Mouse (Mus musculus): ENCODE data around the gene Crlf1.

Gene Crlf1

GRCm38 (mm10) chr8:70469295-70469916 is 23.6 kb upstream of the Crlf1 start:
- DNase-seq: peak; percentile 96

DNA sequence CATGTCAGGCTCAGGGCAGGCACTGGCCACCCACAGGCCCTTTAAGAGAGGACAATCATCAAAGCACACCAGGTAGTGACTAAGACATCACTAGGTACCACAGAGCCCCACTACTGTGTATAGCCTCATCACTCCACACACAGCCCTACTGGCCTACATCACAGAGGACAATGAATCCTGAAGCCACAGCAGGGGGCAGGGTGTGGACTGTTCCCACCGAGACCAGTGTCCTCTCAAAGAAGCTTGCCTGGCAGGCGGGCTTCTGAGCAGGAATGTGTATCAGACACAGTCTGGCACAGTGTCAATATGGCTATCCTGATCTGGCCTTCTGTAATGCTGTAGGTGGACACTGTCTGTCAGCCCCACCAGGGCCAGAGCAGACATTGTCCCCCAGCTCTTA is 23.0 kb upstream of the Crlf1 start:
- DNase-seq: no peak

GRCm38 (mm10) chr8:70471856-70472255 is 21.1 kb upstream of the Crlf1 start:
- no peak for DNase-seq

- peak; percentile 99 for DNase-seq
These were observed 16.4 kb upstream of the Crlf1 start, which contains the start of gene Klhl26 for GRCm38 (mm10) chr8:70476333-70477268. TSS of gene Klhl26 (minus strand) at chr8:70476968.

- peak; percentile 93 for DNase-seq
These were observed 15.5 kb upstream of the Crlf1 start for GRCm38 (mm10) chr8:70477269-70477982.

DNA sequence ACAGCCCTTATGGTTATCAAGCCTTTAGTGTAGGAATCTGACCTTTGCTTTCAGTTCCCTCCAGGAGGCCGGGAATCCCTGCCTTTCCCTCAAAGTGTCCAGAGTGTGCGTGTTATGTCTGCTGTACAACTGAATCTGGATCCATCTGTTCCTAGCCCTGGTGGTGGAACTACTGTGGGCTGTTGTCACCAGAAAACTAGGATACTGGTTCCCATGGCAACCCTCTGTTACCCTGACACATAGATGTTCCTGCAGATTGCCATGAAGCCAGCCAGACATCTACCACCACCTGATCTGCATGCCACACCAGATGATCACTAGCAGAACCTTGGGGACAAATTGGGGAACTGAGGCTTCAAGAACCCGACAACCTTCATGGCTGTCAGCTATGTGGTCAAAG is 11.1 kb upstream of the Crlf1 start:
- no peak for DNase-seq

- DNase-seq: no peak
These were observed 10.0 kb upstream of the Crlf1 start for GRCm38 (mm10) chr8:70482943-70483342.

- no peak for DNase-seq
These were observed 6.7 kb upstream of the Crlf1 start for GRCm38 (mm10) chr8:70486191-70486681.

GRCm38 (mm10) chr8:70486941-70487520 is 5.9 kb upstream of the Crlf1 start, which contains the start of gene Tmem59l:
TSS of gene Tmem59l (minus strand) at chr8:70487358.
- DNase-seq: no peak

DNA sequence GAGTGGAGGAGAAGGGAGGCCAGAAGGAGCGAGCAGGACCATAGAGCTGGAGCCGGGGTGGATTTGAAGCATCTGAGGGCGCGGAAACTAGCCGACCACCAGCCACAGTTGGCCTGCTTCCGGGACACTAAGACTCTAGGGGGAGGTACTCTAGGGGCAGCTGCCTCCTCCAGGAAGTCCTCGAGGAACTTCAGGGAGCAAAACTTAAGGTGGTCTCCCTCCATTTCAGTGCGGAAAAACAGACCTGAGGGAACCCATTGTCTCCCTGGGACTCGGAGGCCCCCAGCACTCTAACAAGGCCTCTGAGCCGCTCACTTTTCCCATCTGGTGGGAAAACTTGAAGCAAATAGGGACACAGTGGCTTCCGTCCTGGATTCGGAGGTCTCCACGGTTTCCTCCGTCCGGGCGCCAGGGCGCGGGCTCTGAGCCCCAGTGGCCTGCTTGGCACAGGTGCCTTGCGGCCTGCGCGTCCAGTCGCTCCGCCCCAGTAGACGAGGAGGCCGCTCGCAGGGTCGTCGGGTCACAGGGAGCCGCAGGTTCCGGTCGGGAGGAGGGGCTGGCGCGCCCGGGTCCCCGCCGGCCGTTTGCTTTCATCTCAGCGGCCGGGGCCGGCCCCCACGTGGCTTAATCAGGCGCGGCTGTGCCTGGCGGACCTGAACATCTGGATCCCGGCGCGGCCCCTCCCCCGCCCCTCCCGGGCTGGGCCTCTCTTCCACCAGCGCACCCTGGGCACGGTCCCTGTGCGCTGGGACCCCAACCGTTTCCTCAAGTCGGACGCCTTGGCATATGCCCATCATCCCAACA is 4.8 kb upstream of the Crlf1 start:
- DNase-seq: no peak

GRCm38 (mm10) chr8:70488931-70489470 is 4.0 kb upstream of the Crlf1 start:
- DNase-seq: no peak

DNA sequence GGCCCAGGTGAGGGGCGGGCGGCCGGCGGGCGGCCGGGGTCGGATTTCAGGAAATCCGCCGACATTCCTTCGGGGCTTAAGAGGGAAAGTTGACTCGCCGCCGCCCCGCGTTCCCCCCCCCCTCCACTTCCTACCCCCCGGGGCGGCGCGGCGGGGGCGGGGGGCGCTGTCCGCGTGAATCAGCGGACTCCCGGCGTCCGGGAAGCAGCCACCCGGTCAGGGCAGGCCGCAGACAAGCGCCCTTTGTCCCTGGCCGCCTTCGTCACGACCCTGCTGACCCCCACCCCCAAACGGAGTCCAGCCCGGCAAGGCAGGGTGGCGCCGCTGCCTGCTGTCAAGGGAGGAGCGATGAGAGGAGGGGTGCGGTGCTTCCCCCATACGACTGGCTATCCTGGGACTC is 3.4 kb upstream of the Crlf1 start:
- DNase-seq: peak; percentile 94

DNA sequence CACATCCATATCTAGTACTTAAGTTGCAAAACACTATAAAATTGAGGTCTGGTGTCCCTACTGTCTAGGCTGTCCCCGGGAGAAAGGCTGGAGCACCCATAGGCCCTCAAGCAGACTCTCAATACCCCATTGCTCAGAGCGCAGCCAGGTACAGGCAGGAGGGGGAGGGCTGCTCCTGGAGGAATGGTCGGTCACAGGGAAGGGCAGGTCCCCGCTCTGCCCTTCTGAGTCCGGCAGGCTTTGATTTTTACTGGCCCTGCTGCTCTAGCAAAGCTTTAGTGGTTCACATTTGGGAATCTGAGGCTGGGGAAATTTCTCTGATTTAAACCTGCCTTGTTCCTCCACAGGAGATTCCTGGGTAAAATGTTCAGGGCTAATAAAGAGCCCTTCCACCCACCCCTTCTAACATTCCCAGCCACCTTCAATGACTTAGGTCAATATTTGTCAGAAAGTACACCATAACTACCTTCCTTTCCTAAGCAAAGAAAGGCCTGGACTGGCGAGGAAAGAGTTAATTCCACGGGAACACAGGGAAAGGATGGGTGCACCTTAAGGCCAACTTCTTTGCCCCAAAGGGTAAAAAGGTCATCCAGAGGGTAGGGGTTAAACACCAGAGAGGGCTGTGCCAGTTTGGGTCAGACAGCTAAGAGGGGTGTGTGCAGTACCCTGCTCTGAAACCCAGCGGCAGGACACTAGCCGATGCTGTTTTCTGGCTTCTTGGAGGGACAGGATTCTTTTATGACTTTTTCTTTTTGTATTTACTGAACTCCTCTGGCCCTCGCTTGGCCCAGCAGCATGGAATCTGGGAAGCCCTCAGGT is 2.7 kb upstream of the Crlf1 start:
- no peak for DNase-seq

DNA sequence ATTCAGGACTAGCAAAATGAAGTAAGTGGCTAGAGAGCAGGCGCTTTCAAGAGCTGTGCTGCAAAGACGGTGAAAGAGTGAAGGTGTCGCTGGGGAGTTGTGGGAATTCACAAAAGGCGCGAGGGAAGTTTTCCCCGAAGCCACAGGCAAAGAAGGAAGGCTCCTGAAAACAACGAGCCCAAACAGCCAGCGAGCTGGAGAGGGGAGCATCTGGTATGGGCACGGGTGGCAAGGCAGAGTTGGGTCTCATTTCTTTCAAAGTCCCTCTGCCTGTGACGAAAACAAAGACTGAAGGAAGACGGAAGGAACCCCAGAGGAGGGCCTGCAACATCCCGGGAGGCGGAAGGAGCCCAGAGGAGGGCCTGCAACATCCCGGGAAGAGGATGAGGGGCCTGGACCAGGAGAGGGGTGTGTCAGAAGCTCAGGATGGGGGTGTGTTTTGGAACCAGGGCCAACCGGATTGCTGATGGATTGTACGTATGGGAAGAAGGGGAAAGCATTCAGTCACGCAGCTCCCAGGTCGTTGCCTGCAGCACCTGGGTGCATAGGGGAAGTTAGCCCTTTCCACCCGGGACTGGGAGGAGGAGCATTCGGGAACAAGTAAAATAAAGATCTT is 2.0 kb upstream of the Crlf1 start:
- DNase-seq: no peak

GRCm38 (mm10) chr8:70493692-70494415 is 896 bp downstream of the Crlf1 start:
- no peak for DNase-seq

GRCm38 (mm10) chr8:70494416-70494945 is 1.5 kb downstream of the Crlf1 start:
- no peak for DNase-seq

DNA sequence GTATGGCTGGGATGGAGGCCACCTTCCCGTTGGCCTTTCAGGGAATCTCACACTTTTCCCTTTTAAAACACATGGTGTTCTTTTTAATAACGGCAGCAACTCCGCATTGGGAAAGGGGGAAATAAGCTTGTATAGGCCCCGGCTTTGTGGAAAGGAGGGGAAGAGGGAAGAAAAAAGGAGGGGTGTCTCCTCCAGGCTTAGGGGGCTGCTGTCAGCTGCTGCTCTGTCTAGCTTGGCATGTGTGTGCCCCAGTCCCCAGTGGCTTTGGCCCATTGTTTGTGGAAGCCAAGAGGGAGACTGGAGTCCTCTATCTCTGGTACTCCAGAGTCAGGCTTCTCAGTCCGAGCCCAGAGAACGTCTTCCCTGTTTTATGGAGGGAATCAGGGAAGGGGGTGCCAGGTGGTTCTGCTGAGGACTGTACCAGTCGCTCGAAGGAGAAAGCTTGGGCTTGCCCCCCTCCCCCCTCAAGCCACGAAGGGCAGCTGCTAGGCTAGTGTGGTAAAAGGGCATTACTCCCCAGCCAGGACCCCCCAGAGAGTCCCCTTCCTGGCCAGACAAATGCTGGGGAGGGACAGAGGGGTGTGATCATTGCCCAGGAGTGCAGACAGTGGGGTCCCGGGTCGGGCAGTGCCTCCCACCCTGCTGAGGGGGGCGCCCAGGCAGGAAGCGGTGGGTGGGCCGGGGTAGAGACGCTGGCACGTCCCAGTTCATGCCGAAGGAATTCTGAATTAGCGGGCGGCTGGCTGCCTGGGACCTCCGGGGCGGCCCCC is 2.2 kb downstream of the Crlf1 start:
- DNase-seq: no peak

DNA sequence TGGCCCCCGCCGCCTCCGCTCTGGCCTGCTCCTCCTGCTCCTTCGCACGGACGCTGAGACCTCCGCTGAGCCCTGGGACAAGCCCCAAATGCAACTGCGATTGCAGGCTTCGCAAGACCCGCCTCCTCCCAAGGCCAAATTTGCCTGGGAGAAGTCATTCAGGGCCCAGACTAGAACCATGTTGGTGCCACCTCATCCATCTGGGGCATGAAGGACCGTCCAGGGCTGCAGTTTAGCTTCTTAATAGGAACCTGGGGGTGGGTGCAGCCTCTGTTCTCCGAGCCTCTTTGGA is 2.8 kb downstream of the Crlf1 start:
- no peak for DNase-seq

Measured in heart, adult 11 months (tissue).